Mouse (Mus musculus) CH12F3 (cell line): ENCODE measurements around the gene Rps3.

Source experiments
- in situ Hi-C: fragments of 300-500 bp; cut with MboI; formaldehyde crosslinking; loops from 2 replicates; pipeline ENCODE4 v1.14.3; 2020; ENCODE audit warnings: low sequenced_read_pairs

Rps3 gene

GRCm38 (mm10) chr7:99444012-99444411 lies 39.5 kb downstream of the Rps3 start:
- in situ Hi-C loops = loop anchor here (5.0 kb wide), 1 partner anchor 62 kb away; the partner anchor contains the start of gene Gdpd5

GRCm38 (mm10) chr7:99443164-99443563 lies 40.4 kb downstream of the Rps3 start:
- in situ Hi-C loops = loop anchor here (5.0 kb wide), 1 partner anchor 61 kb away; the partner anchor contains the start of gene Gdpd5

GRCm38 (mm10) chr7:99441534-99442072 lies 41.9 kb downstream of the Rps3 start:
- in situ Hi-C loops = loop anchor here (5.0 kb wide), 1 partner anchor 59 kb away; the partner anchor contains the start of gene Gdpd5

- in situ Hi-C loops = no loop called here
Observed at GRCm38 (mm10) chr7:99438881-99439280, 44.7 kb downstream of the Rps3 start.

GRCm38 (mm10) chr7:99436530-99436929 lies 47.0 kb downstream of the Rps3 start:
- in situ Hi-C loops = no loop called here

GRCm38 (mm10) chr7:99434672-99435250 lies 48.8 kb downstream of the Rps3 start:
- in situ Hi-C loops = no loop called here

- in situ Hi-C loops = no loop called here
Observed at GRCm38 (mm10) chr7:99432863-99433262, 50.7 kb downstream of the Rps3 start.

GRCm38 (mm10) chr7:99432248-99432647 lies 51.3 kb downstream of the Rps3 start:
- in situ Hi-C loops = no loop called here

- in situ Hi-C loops = no loop called here
Observed at GRCm38 (mm10) chr7:99430246-99430645, 53.3 kb downstream of the Rps3 start.

GRCm38 (mm10) chr7:99429786-99430185 lies 53.8 kb downstream of the Rps3 start:
- in situ Hi-C loops = no loop called here

GRCm38 (mm10) chr7:99428836-99429235 lies 54.7 kb downstream of the Rps3 start:
- in situ Hi-C loops = no loop called here

- in situ Hi-C loops = no loop called here
Observed at GRCm38 (mm10) chr7:99427987-99428386, 55.6 kb downstream of the Rps3 start.
